Mouse (Mus musculus): ENCODE data around the gene Txlna. TPM values are rescaled to one million over a fixed set of nuclear protein-coding genes. Genes with fewer than 3 reads are reported as not detected.

Txlna gene
- polyA plus RNA-seq, 1 experiment: 70.8 TPM

- WGBS: 60% methylated on average over 12 of the region's 12 CpGs
- DNase-seq: peak; percentile 46
These were observed 31.7 kb downstream of the Txlna start for GRCm38 (mm10) chr4:129609139-129609631.

DNA sequence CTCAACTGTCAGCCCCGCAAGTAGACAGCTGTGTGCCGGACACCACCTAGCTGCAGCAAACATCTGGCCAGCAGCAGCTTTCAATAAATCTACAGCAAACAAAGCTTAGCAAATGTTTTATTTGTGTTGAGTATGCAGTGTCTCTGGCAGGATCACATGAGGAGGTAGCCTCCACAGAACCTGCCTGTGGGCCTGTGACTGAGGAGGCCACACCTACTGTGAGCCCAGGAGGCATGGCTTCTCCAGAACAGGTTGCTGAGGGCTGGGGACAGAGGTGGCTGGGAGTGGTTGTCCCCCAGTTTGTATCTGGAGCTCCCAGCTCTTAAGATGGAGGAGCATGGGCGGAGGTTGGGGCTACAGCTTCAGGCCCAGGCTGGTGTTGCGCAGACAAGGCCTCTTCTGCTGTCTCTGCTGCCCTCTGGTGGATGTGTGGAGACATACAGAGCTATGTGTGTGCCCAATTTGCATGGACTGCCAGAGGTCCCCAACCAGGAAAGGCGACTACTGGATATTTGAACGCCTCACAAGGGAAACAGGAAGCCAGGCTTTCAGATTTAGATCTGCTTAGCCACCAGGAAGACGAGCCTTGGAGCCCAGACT, 32.3 kb downstream of the Txlna start:
- TF ChIP-seq CTCF (IDR thresholded peaks at IDR 0.05; ENCODE audit: borderline replicate concordance, control insufficient read depth, extremely low read depth, insufficient read depth, low read length, poor library complexity) (peak; percentile 86; the same call in 1 of the 2 replicates), POLR2A (IDR thresholded peaks at IDR 0.05; ENCODE audit: control insufficient read depth, extremely low read depth, insufficient read depth, low read length, poor library complexity) (no peak)
- Histone ChIP-seq H3K4me3 (ENCODE audit: control insufficient read depth, insufficient read depth, low read length) (no peak overlapping the region), H3K4me1 (replicated peaks; ENCODE audit: control insufficient read depth, insufficient read depth, low read length) (peaks cover 45% of the 10 kb centered on the region), H3K36me3 (ENCODE audit: control insufficient read depth, insufficient read depth, low read length) (peaks cover 17% of the 10 kb centered on the region), H3K27me3 (ENCODE audit: control insufficient read depth, insufficient read depth, low read length) (no peaks in the 10 kb centered on the region), H3K27ac (ENCODE audit: control insufficient read depth, insufficient read depth, low read length) (peak overlapping the region; percentile 97)
- 32% methylated on average over 7 of the region's 7 CpGs for WGBS
- peak; percentile 86 for DNase-seq

More at GRCm38 (mm10) chr4:129609139-129609631, 31.7 kb downstream of the Txlna start:
- TF ChIP-seq POLR2A (IDR thresholded peaks at IDR 0.05; ENCODE audit: control insufficient read depth, extremely low read depth, insufficient read depth, low read length, poor library complexity) (no peak), CTCF (IDR thresholded peaks at IDR 0.05; ENCODE audit: borderline replicate concordance, control insufficient read depth, extremely low read depth, insufficient read depth, low read length, poor library complexity) (no peak)
- H3K27ac ChIP-seq (ENCODE audit: control insufficient read depth, insufficient read depth, low read length): peak overlapping the region; percentile 97
- H3K27me3 ChIP-seq (ENCODE audit: control insufficient read depth, insufficient read depth, low read length): no peaks in the 10 kb centered on the region
- H3K4me3 ChIP-seq (ENCODE audit: control insufficient read depth, insufficient read depth, low read length): no peak overlapping the region
- peaks cover 45% of the 10 kb centered on the region for H3K4me1 ChIP-seq (replicated peaks; ENCODE audit: control insufficient read depth, insufficient read depth, low read length)
- H3K36me3 ChIP-seq (ENCODE audit: control insufficient read depth, insufficient read depth, low read length): peaks cover 10% of the 10 kb centered on the region; the same call in 1 of the 2 replicates

GRCm38 (mm10) chr4:129600233-129601158, 40.4 kb downstream of the Txlna start, which contains the start of the genes Eif3i and Tmem234:
Gene Eif3i, minus strand, starts transcription at chr4:129600648.
Gene Tmem234, plus strand, starts transcription at chr4:129600668.
- Histone ChIP-seq H3K27me3 (ENCODE audit: control insufficient read depth, insufficient read depth, low read length) (no peaks in the 10 kb centered on the region), H3K36me3 (ENCODE audit: control insufficient read depth, insufficient read depth, low read length) (peaks cover 12% of the 10 kb centered on the region), H3K4me1 (replicated peaks; ENCODE audit: control insufficient read depth, insufficient read depth, low read length) (peaks cover 12% of the 10 kb centered on the region), H3K4me3 (ENCODE audit: control insufficient read depth, insufficient read depth, low read length) (peak within 1 kb of the TSS; percentile 82), H3K27ac (ENCODE audit: control insufficient read depth, insufficient read depth, low read length) (no peak within 1 kb of the TSS)
- TF ChIP-seq POLR2A (IDR thresholded peaks at IDR 0.05; ENCODE audit: control insufficient read depth, extremely low read depth, insufficient read depth, low read length, poor library complexity): peak; percentile 80
- 0 out of 2 replicates have a peak, but pooled peaks have one; percentile 12 for TF ChIP-seq CTCF (IDR thresholded peaks at IDR 0.05; ENCODE audit: borderline replicate concordance, control insufficient read depth, extremely low read depth, insufficient read depth, low read length, poor library complexity)
- under 1% methylated on average over 74 of the region's 74 CpGs for WGBS
- peak; percentile 86 for DNase-seq

DNA sequence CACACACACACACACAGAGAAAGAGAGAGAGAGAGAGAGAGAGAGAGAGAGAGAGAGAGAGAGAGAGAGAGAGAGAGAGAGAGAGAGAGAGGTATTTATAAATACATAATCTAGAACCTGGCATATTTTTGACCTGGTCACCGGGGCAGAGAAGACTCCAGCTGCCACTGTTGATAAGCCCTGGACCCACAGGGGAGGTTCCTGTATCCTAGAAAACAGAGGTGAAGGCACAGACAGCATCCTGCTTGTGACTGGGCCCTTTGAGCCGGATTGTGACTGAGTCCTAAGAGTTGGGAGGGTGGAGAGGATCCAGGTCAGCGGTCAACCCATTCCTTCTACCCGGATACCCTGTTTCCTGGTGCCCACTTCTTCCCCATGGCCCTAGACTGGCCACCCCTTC, 52.0 kb downstream of the Txlna start:
- H3K27me3 ChIP-seq (ENCODE audit: control insufficient read depth, insufficient read depth, low read length): no peaks in the 10 kb centered on the region
- 86% methylated on average over 4 of the region's 4 CpGs for WGBS
- no peak overlapping the region for H3K4me3 ChIP-seq (ENCODE audit: control insufficient read depth, insufficient read depth, low read length)
- TF ChIP-seq POLR2A (IDR thresholded peaks at IDR 0.05; ENCODE audit: control insufficient read depth, extremely low read depth, insufficient read depth, low read length, poor library complexity) (no peak), CTCF (IDR thresholded peaks at IDR 0.05; ENCODE audit: borderline replicate concordance, control insufficient read depth, extremely low read depth, insufficient read depth, low read length, poor library complexity) (no peak)
- DNase-seq: no peak
- H3K27ac ChIP-seq (ENCODE audit: control insufficient read depth, insufficient read depth, low read length): no peak overlapping the region
- peaks cover 20% of the 10 kb centered on the region for H3K36me3 ChIP-seq (ENCODE audit: control insufficient read depth, insufficient read depth, low read length)
- peaks cover 11% of the 10 kb centered on the region for H3K4me1 ChIP-seq (replicated peaks; ENCODE audit: control insufficient read depth, insufficient read depth, low read length)

DNA sequence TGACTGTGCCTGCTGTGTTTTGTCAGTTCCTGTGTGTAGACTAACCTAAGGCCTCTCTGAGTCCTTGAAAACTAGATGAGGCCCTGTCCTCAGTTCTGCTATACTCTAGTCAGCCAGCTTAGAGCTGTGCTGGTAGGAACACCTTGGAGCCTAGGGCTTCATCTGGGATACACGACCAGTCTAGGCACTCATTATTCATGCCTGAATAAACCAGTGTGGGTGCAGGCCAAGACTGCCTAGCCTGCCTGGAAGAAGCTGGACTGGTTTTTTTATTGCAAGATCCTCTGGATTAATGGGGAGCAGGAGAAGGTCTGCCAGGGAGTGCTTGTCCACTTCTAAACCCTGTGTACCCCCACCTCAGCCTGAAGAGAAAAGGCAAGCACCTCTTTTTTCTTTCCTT, 53.9 kb downstream of the Txlna start:
- Histone ChIP-seq H3K4me3 (ENCODE audit: control insufficient read depth, insufficient read depth, low read length) (no peak overlapping the region), H3K4me1 (replicated peaks; ENCODE audit: control insufficient read depth, insufficient read depth, low read length) (peaks cover 12% of the 10 kb centered on the region), H3K36me3 (ENCODE audit: control insufficient read depth, insufficient read depth, low read length) (peaks cover 8% of the 10 kb centered on the region), H3K27me3 (ENCODE audit: control insufficient read depth, insufficient read depth, low read length) (no peaks in the 10 kb centered on the region), H3K27ac (ENCODE audit: control insufficient read depth, insufficient read depth, low read length) (no peak overlapping the region)
- TF ChIP-seq CTCF (IDR thresholded peaks at IDR 0.05; ENCODE audit: borderline replicate concordance, control insufficient read depth, extremely low read depth, insufficient read depth, low read length, poor library complexity) (no peak), POLR2A (IDR thresholded peaks at IDR 0.05; ENCODE audit: control insufficient read depth, extremely low read depth, insufficient read depth, low read length, poor library complexity) (no peak)
- no peak for DNase-seq
- WGBS: 100% methylated on average over 1 of the region's 1 CpGs

GRCm38 (mm10) chr4:129585773-129586172, 55.1 kb downstream of the Txlna start:
- WGBS: 92% methylated on average over 9 of the region's 9 CpGs
- no peak for DNase-seq
- H3K36me3 ChIP-seq (ENCODE audit: control insufficient read depth, insufficient read depth, low read length): no peaks in the 10 kb centered on the region
- no peak for TF ChIP-seq POLR2A (IDR thresholded peaks at IDR 0.05; ENCODE audit: control insufficient read depth, extremely low read depth, insufficient read depth, low read length, poor library complexity)
- no peak for TF ChIP-seq CTCF (IDR thresholded peaks at IDR 0.05; ENCODE audit: borderline replicate concordance, control insufficient read depth, extremely low read depth, insufficient read depth, low read length, poor library complexity)
- H3K4me1 ChIP-seq (replicated peaks; ENCODE audit: control insufficient read depth, insufficient read depth, low read length): peaks cover 12% of the 10 kb centered on the region
- H3K4me3 ChIP-seq (ENCODE audit: control insufficient read depth, insufficient read depth, low read length): no peak overlapping the region
- no peaks in the 10 kb centered on the region for H3K27me3 ChIP-seq (ENCODE audit: control insufficient read depth, insufficient read depth, low read length)
- no peak overlapping the region for H3K27ac ChIP-seq (ENCODE audit: control insufficient read depth, insufficient read depth, low read length)
